Mouse (Mus musculus) neural tube, embryonic 11.5 days (tissue): Measurements from ENCODE around the gene Mpg. TPM values are rescaled to one million over a fixed set of nuclear protein-coding genes. Genes with fewer than 3 reads are reported as not detected.
"Not testable (repeated sequence)": the region's sequence is repeated elsewhere in the genome, so short reads cannot be mapped to it uniquely, and the experiment has no call there.

ENCODE experiments used
- ATAC-seq: fragments of 200-750 bp; cut with Nextera tagmentation; 2 replicates; pipeline ENCODE4 v1.8.0; 2017; ENCODE audit warnings: moderate number of reproducible peaks, mild to moderate bottlenecking, moderate TSS enrichment, moderate library complexity; ENCODE audit not compliant: insufficient read depth, low FRiP score, low TSS enrichment
- DNase-seq: peaks from one replicate; pipeline ENCODE4 v3.0.0-alpha.2; 2015; ENCODE audit warnings: low spot score
- H3K27ac ChIP-seq: fragments of 300-500 bp; sonication (generic); 2 replicates; pipeline ENCODE4 v1.5.1; 2014; ENCODE audit warnings: low read depth, mild to moderate bottlenecking, low read length
- H3K27me3 ChIP-seq: fragments of 300-500 bp; sonication (generic); 2 replicates; pipeline ENCODE4 v1.6.1; 2014; ENCODE audit warnings: mild to moderate bottlenecking, low read length, mixed read lengths; ENCODE audit not compliant: control insufficient read depth, insufficient read depth
- H3K36me3 ChIP-seq: fragments of 300-500 bp; sonication (generic); 2 replicates; pipeline ENCODE4 v1.6.1; 2014; ENCODE audit warnings: mild to moderate bottlenecking, low read length, moderate library complexity, mixed read lengths; ENCODE audit not compliant: control insufficient read depth, insufficient read depth
- H3K4me1 ChIP-seq: fragments of 300-500 bp; sonication (generic); 2 replicates; pipeline ENCODE4 v1.6.1; 2014; ENCODE audit warnings: low read length, mixed read lengths; ENCODE audit not compliant: control insufficient read depth, insufficient read depth
- H3K4me2 ChIP-seq: fragments of 300-500 bp; sonication (generic); 2 replicates; pipeline ENCODE4 v1.6.1; 2014; ENCODE audit warnings: low read depth, mild to moderate bottlenecking, moderate library complexity
- H3K4me3 ChIP-seq: fragments of 300-500 bp; sonication (generic); 2 replicates; pipeline ENCODE4 v1.5.1; 2014; ENCODE audit warnings: low read depth, low read length
- H3K9ac ChIP-seq: fragments of 300-500 bp; sonication (generic); 2 replicates; pipeline ENCODE4 v1.6.1; 2014; ENCODE audit warnings: mild to moderate bottlenecking, low read length
- H3K9me3 ChIP-seq: fragments of 300-500 bp; sonication (generic); 2 replicates; pipeline ENCODE4 v1.6.1; 2016; ENCODE audit warnings: low read length; ENCODE audit not compliant: control insufficient read depth
- WGBS: fragments of 180-500 bp; shearing (Covaris S2); extraction: QIAGEN DNeasy Blood & Tissue Kit; methylation state at CpG from one replicate; pipeline ENCODE4 v1.1.7; 2014; 5-methylcytosine and 5-hydroxymethylcytosine counted together
- polyA plus RNA-seq: library from polyadenylated mRNA; unstranded; fragments of >200 nt; fragmentation: Nextera tagmentation; extraction: Ambion mirVana; gene quantifications from 2 replicates; pipeline ENCODE4 v1.2.1, GENCODE M21; 2014

Mpg gene
- polyA plus RNA-seq, 1 experiment from 2014 or later = 29.4 TPM

- ATAC-seq (no peak), DNase-seq (no peak)
- WGBS = 80% methylated on average over 13 of the region's 14 CpGs
These were observed 27.9 kb upstream of the Mpg start for GRCm38 (mm10) chr11:32198256-32198955.

GRCm38 (mm10) chr11:32199230-32199629, 27.1 kb upstream of the Mpg start:
- Histone ChIP-seq H3K36me3 (no peaks in the 10 kb centered on the region), H3K4me1 (no peaks in the 10 kb centered on the region), H3K9ac (no peak overlapping the region), H3K9me3 (no peaks in the 10 kb centered on the region), H3K27me3 (no peaks in the 10 kb centered on the region), H3K4me3 (no peak overlapping the region), H3K27ac (no peak overlapping the region), H3K4me2 (no peak overlapping the region)
- 54% methylated on average over 6 of the region's 6 CpGs for WGBS
- DNase-seq (no peak), ATAC-seq (no peak)

More at GRCm38 (mm10) chr11:32198256-32198955, 27.9 kb upstream of the Mpg start:
- Histone ChIP-seq H3K36me3 (no peaks in the 10 kb centered on the region), H3K9me3 (no peaks in the 10 kb centered on the region), H3K27ac (no peak overlapping the region), H3K27me3 (no peaks in the 10 kb centered on the region), H3K4me1 (no peaks in the 10 kb centered on the region), H3K9ac (no peak overlapping the region), H3K4me2 (no peak overlapping the region), H3K4me3 (no peak overlapping the region)

- Histone ChIP-seq H3K4me2 (no peak within 1 kb of the TSS), H3K4me3 (no peak within 1 kb of the TSS), H3K27me3 (no peaks in the 10 kb centered on the region), H3K27ac (no peak within 1 kb of the TSS), H3K4me1 (no peaks in the 10 kb centered on the region), H3K9me3 (no peaks in the 10 kb centered on the region), H3K9ac (no peak within 1 kb of the TSS), H3K36me3 (no peaks in the 10 kb centered on the region)
- no peak for ATAC-seq
- DNase-seq = no peak
- WGBS = 81% methylated on average over 10 of the region's 10 CpGs
These were observed 26.2 kb upstream of the Mpg start, which contains the start of gene Il9r for GRCm38 (mm10) chr11:32200075-32200601. TSS of gene Il9r (minus strand) at chr11:32200279.

- not testable (repeated sequence) for DNase-seq
These were observed 25.3 kb upstream of the Mpg start for GRCm38 (mm10) chr11:32200992-32201391.

GRCm38 (mm10) chr11:32201922-32202685, 24.2 kb upstream of the Mpg start:
- no peak overlapping the region for H3K4me2 ChIP-seq
- H3K27me3 ChIP-seq = no peaks in the 10 kb centered on the region
- no peak overlapping the region for H3K9ac ChIP-seq
- DNase-seq = no peak
- no peaks in the 10 kb centered on the region for H3K9me3 ChIP-seq
- H3K36me3 ChIP-seq = no peaks in the 10 kb centered on the region
- peaks cover 4% of the 10 kb centered on the region; the same call in 1 of the 2 replicates for H3K4me1 ChIP-seq
- ATAC-seq = no peak
- H3K4me3 ChIP-seq = no peak overlapping the region
- WGBS = 85% methylated on average over 11 of the region's 11 CpGs
- no peak overlapping the region for H3K27ac ChIP-seq

More at GRCm38 (mm10) chr11:32200992-32201391, 25.3 kb upstream of the Mpg start:
- ATAC-seq, H3K4me3 ChIP-seq, H3K4me1 ChIP-seq, H3K27ac ChIP-seq, H3K27me3 ChIP-seq, H3K9me3 ChIP-seq, H3K9ac ChIP-seq, H3K36me3 ChIP-seq, H3K4me2 ChIP-seq: not testable (repeated sequence)
- 62% methylated on average over 1 of the region's 1 CpGs for WGBS

GRCm38 (mm10) chr11:32205058-32205873, 21.0 kb upstream of the Mpg start, which contains the start of gene Snrnp25:
TSS of gene Snrnp25 (plus strand) at chr11:32205415.
- Histone ChIP-seq H3K9ac (peak within 1 kb of the TSS; percentile 69), H3K27me3 (no peaks in the 10 kb centered on the region), H3K9me3 (no peaks in the 10 kb centered on the region), H3K4me2 (peak within 1 kb of the TSS; percentile 79), H3K4me3 (peak within 1 kb of the TSS; percentile 55), H3K27ac (no peak within 1 kb of the TSS), H3K36me3 (peaks cover 2% of the 10 kb centered on the region), H3K4me1 (peaks cover 4% of the 10 kb centered on the region; the same call in 1 of the 2 replicates)
- ATAC-seq (peak; percentile 100), DNase-seq (peak; percentile 95)
- WGBS = under 1% methylated on average over 50 of the region's 52 CpGs

- no peak overlapping the region for H3K9ac ChIP-seq
- H3K9me3 ChIP-seq = no peaks in the 10 kb centered on the region
- H3K27me3 ChIP-seq = no peaks in the 10 kb centered on the region
- peaks cover 4% of the 10 kb centered on the region; the same call in 1 of the 2 replicates for H3K4me1 ChIP-seq
- ATAC-seq = no peak
- H3K27ac ChIP-seq = no peak overlapping the region
- WGBS = 94% methylated on average over 9 of the region's 9 CpGs
- no peak for DNase-seq
- peaks cover 2% of the 10 kb centered on the region for H3K36me3 ChIP-seq
- H3K4me2 ChIP-seq = no peak overlapping the region
- H3K4me3 ChIP-seq = no peak overlapping the region
These were observed 15.7 kb upstream of the Mpg start for GRCm38 (mm10) chr11:32210623-32211022.
